Mouse (Mus musculus) liver, adult 2 months (tissue): ENCODE results near the gene Gimap9. TPM values are rescaled to one million over a fixed set of nuclear protein-coding genes. Genes with fewer than 3 reads are reported as not detected.

ENCODE experiments used
- DNase-seq: peaks from one replicate; pipeline ENCODE4 v3.0.0-alpha.2; 2011; ENCODE audit warnings: low read depth, low spot score; ENCODE audit errors: extremely low read depth
- H3K27ac ChIP-seq: fragments of 200-500 bp; replicated peaks from 2 replicates; pipeline ENCODE4 v1.5.1; 2012; ENCODE audit warnings: low read depth, mild to moderate bottlenecking, control low read depth, inconsistent platforms, low read length; ENCODE audit not compliant: insufficient read depth
- H3K27me3 ChIP-seq: fragments of 200-500 bp; 2 replicates; pipeline ENCODE4 v1.6.1; 2012; ENCODE audit warnings: mild to moderate bottlenecking, moderate library complexity, low read length, inconsistent platforms; ENCODE audit not compliant: control insufficient read depth, insufficient read depth
- H3K36me3 ChIP-seq: fragments of 200-500 bp; 2 replicates; pipeline ENCODE4 v1.6.1; 2012; ENCODE audit warnings: low read length, inconsistent platforms; ENCODE audit not compliant: control insufficient read depth, insufficient read depth
- H3K4me1 ChIP-seq: fragments of 200-500 bp; 2 replicates; pipeline ENCODE4 v1.6.1; 2011; ENCODE audit warnings: low read length; ENCODE audit not compliant: control insufficient read depth, insufficient read depth
- H3K4me3 ChIP-seq: fragments of 200-500 bp; 2 replicates; pipeline ENCODE4 v1.5.1; 2011; ENCODE audit warnings: low read depth, mild to moderate bottlenecking, control low read depth, low read length, moderate library complexity; ENCODE audit not compliant: insufficient read depth
- H3K79me2 ChIP-seq: fragments of 200-500 bp; 2 replicates; pipeline ENCODE4 v1.6.1; 2012; ENCODE audit warnings: inconsistent platforms, mild to moderate bottlenecking, low read length, moderate library complexity; ENCODE audit not compliant: control insufficient read depth, insufficient read depth
- H3K9ac ChIP-seq: fragments of 200-500 bp; 2 replicates; pipeline ENCODE4 v1.6.1; 2012; ENCODE audit warnings: low read depth, mild to moderate bottlenecking, control low read depth, inconsistent platforms, low read length
- CTCF ChIP-seq: fragments of 200-500 bp; IDR thresholded peaks from 2 replicates; pipeline ENCODE4 v1.5.1; 2011; ENCODE audit warnings: low read depth, low read length, control low read depth
- POLR2A ChIP-seq: fragments of 200-500 bp; IDR thresholded peaks from 2 replicates; pipeline ENCODE4 v1.6.1; 2011; ENCODE audit warnings: low read length, control low read depth; ENCODE audit not compliant: insufficient read depth; ENCODE audit errors: extremely low read depth
- WGBS: fragments of 180-500 bp; shearing (Covaris S2); methylation state at CpG from one replicate; pipeline ENCODE4 v1.1.7; 2018; 5-methylcytosine and 5-hydroxymethylcytosine counted together
- polyA plus RNA-seq: library from polyadenylated mRNA; depleted of rRNA; stranded (reverse); fragments of >200 nt; gene quantifications from 2 replicates; pipeline ENCODE4 v1.2.3, GENCODE M21; 2012
- total RNA-seq: library from RNA; depleted of rRNA; stranded (reverse); fragments of >200 nt; gene quantifications from 2 replicates; pipeline ENCODE4 v1.2.3, GENCODE M21; 2014

Gene Gimap9
- total and polyA plus RNA-seq, 2 experiments: 4.2 to 12.2 TPM

DNA sequence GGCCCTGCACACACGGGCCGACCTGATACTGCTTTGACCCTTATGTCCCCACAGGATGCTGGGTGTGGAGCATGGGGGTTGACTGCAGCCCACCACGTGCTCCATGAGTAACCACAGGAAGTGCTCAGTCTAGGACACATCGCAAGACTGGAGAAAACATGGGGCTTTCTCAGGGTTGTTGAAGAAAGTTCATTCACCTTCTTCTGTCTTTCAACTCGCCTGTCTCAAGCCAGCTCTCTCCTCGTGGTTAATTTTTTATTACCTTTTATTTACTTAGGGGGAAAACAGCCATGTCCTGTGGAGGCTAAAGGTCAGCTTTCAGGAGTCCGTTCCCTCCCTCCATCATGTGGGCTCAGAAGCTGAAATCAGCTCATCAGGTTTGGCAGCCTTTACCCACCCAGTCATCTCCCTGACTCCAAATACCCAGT, 9.8 kb upstream of the Gimap9 start:
- peak; percentile 97 for DNase-seq
- H3K4me1 ChIP-seq: peaks cover 17% of the 10 kb centered on the region
- TF ChIP-seq POLR2A (no peak), CTCF (no peak)
- no peak overlapping the region for H3K4me3 ChIP-seq
- no peaks in the 10 kb centered on the region for H3K27me3 ChIP-seq
- H3K9ac ChIP-seq: no peak overlapping the region
- no peaks in the 10 kb centered on the region for H3K36me3 ChIP-seq
- 6% methylated on average over 7 of the region's 7 CpGs for WGBS
- H3K79me2 ChIP-seq: no peaks in the 10 kb centered on the region
- H3K27ac ChIP-seq: peak overlapping the region; percentile 80

DNA sequence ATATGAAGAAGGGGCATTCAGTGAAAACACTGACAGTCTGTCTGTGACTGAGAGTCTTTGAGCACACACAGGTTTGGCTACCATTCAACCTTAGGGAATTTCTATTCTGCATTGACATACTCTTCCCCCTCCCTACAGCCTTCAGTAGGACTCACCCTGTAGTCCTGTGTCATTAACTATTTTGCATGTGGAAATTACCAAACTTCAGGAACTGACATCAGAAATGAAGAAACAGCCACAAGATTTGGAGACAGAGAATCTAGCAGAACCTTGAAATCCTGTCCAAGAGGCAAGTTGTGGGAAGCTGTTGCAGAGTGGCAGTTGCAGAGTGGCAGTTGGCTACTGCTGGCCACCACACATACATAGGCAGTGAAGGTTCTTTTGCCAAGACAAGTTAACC, 7.9 kb upstream of the Gimap9 start:
- no peak for DNase-seq
- Histone ChIP-seq H3K4me3 (no peak overlapping the region), H3K36me3 (no peaks in the 10 kb centered on the region), H3K4me1 (peaks cover 17% of the 10 kb centered on the region), H3K79me2 (no peaks in the 10 kb centered on the region), H3K27me3 (no peaks in the 10 kb centered on the region), H3K27ac (no peak overlapping the region), H3K9ac (no peak overlapping the region)
- no peak for TF ChIP-seq POLR2A
- TF ChIP-seq CTCF: no peak

DNA sequence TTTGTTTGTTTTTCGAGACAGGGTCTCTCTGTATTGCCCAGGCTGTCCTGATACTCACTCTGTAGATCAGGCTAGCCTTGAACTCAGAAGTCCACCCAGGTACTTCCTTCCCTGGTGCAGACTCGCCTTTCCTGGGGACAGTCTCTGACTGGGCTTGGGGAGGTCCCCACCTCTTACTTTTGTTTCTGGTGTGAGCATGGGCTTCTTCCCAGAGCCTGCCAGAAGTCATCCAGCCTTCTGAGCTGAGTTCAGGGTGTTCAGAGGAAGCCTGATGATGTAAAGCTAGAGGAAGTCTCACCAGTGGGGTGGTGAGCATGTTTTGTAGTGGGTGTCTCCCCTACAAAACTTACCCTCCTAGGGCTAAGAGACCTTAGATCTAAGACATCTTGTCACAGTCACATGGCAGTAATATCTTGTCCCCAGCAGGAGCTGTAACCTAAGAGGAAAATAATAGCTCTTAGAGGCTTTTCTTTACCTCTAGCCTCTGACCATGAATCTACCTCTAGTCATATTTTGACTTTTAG, 6.4 kb upstream of the Gimap9 start:
- TF ChIP-seq CTCF (no peak), POLR2A (no peak)
- Histone ChIP-seq H3K9ac (no peak overlapping the region), H3K79me2 (no peaks in the 10 kb centered on the region), H3K27me3 (no peaks in the 10 kb centered on the region), H3K4me1 (peaks cover 17% of the 10 kb centered on the region), H3K27ac (no peak overlapping the region), H3K36me3 (no peaks in the 10 kb centered on the region), H3K4me3 (no peak overlapping the region)
- DNase-seq: no peak
- 84% methylated on average over 2 of the region's 2 CpGs for WGBS

DNA sequence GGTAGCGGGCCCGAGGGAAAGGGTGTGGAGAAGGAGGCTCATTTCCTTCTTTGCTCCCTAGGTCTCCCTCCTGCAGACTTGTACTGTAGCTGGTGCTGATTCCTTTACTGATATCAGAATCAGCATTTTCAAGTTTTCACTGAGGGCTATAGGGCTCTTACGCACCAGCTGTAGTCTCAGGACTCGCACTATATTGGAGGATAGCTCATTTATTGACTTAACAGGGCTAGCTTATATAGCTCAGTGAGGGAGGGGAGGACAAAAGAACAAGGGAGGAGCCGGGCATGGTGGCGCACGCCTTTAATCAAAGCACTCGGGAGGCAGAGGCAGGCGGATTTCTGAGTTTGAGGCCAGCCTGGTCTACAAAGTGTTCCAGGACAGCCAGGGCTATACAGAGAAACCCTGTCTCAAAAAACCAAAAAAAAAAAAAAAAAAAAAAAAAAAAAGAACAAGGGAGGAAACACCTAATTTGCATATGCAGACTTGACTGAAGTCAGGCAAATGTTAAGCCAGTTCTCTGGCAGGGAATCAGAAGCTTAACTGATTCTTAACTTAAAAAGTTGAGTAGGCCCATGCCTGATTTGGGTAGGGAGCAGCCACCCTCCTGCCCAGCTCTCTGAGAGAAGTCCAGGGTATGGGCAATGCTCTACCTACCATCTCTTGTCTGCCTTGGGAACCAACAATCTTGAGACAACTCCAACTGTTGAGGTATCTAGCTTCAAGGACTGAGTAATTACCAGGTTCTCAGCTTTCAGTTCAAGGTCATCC, 1.5 kb upstream of the Gimap9 start:
- Histone ChIP-seq H3K79me2 (peaks cover 3% of the 10 kb centered on the region; the same call in 1 of the 2 replicates), H3K4me3 (no peak overlapping the region), H3K27me3 (no peaks in the 10 kb centered on the region), H3K9ac (no peak overlapping the region), H3K36me3 (peaks cover 6% of the 10 kb centered on the region), H3K27ac (peak overlapping the region; percentile 20), H3K4me1 (peaks cover 16% of the 10 kb centered on the region; the same call in 1 of the 2 replicates)
- no peak for DNase-seq
- WGBS: 96% methylated on average over 9 of the region's 9 CpGs
- TF ChIP-seq CTCF (no peak), POLR2A (no peak)

DNA sequence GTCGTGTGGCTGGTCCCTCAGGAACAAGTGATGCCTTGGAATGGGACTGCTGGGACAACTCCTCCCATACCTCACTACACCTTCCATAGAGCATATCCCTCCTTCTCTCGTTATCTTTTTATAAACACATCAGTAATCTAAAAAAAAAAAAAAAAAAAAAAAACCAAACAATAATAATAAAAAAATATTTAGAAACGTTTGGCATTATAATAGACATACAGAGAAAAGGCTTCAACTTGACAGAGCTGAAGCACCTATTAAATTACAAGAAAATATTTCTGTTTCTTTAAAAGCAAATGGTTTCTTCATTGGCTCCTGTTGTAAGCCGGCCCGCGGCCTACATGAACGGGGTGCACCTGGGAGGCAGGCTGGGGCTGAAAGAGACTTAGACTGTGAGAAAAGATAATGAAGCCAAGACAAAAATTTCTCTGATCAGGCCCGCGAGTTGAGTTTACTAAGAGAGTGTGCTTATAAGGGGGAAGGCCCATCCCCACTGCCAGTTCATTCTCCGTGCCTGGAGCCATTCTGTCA, 464 bp upstream of the Gimap9 start:
- 26% methylated on average over 10 of the region's 10 CpGs for WGBS
- peaks cover 3% of the 10 kb centered on the region; the same call in 1 of the 2 replicates for H3K79me2 ChIP-seq
- H3K27ac ChIP-seq: peak overlapping the region; percentile 95

More for the DNA sequence above, 464 bp upstream of the Gimap9 start:
- no peaks in the 10 kb centered on the region for H3K27me3 ChIP-seq
- H3K4me1 ChIP-seq: peaks cover 16% of the 10 kb centered on the region; the same call in 1 of the 2 replicates
- no peak for DNase-seq
- peaks cover 7% of the 10 kb centered on the region for H3K36me3 ChIP-seq
- TF ChIP-seq POLR2A: no peak
- H3K4me3 ChIP-seq: peak overlapping the region; percentile 75
- H3K9ac ChIP-seq: peak overlapping the region; percentile 76
